Mouse (Mus musculus): ENCODE measurements around the gene Nif3l1. TPM values are rescaled to one million over a fixed set of nuclear protein-coding genes. Genes with fewer than 3 reads are reported as not detected.
A peak's percentile ranks its signal among the peaks of the same experiment; 100 is the strongest.

Nif3l1 gene
- polyA plus RNA-seq, 1 experiment from 2014 or later: 56.9 TPM

DNA sequence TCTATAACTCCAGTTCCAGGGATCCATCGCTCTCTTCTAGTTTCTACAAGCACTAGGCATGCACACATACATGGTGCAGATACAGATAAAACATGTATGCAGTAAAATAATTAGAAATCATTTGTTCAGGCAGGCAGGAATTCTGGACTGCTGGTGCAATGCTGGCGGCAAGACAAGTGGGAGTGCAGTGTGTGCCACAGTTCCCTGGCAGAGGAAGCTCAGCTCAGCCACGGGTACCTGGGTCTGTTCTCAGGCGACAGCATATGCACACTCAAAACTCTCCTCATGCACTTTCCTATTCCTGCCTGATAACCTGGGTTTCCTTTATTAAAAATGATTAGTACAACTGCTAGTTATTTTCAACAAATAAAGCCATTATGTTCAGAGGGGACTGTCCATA, 20.1 kb downstream of the Nif3l1 start:
- ATAC-seq: no peak
- H3K27ac ChIP-seq (ENCODE audit: low read length): no peak overlapping the region
- no peaks in the 10 kb centered on the region for H3K4me1 ChIP-seq (ENCODE audit: control insufficient read depth, insufficient read depth, low read length)
- no peaks in the 10 kb centered on the region for H3K9me3 ChIP-seq (replicated peaks; ENCODE audit: control insufficient read depth, low read length, poor library complexity, severe bottlenecking)
- peaks cover 32% of the 10 kb centered on the region for H3K36me3 ChIP-seq (ENCODE audit: control insufficient read depth, insufficient read depth, low read length)
- H3K4me3 ChIP-seq (ENCODE audit: low read depth, low read length): no peak overlapping the region
- H3K9ac ChIP-seq (ENCODE audit: low read depth, low read length): no peak overlapping the region
- no peaks in the 10 kb centered on the region for H3K27me3 ChIP-seq (ENCODE audit: control insufficient read depth, insufficient read depth, low read depth, low read length)
- no peak overlapping the region for H3K4me2 ChIP-seq (ENCODE audit: low read length)
- WGBS: 94% methylated on average over 4 of the region's 4 CpGs

DNA sequence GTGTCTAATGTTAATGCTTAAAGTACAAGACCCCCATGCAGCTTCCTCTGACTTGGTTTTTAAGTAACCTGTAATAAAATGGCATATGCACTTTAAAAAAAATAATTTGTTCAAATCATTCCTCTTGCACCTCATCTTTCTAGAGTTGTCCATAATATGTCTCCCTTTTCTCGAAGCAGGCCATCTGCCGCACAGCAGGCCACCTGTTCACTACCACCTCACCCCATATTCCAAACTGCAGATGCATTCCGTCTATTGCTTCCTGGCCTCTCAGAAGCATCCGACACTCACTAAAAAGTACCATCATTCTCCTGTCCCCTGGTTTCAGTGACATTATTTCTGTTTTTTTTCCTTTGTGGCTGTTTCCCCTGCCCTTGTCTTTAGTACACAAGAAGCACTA, 20.6 kb downstream of the Nif3l1 start:
- 93% methylated on average over 4 of the region's 4 CpGs for WGBS
- no peak overlapping the region for H3K27ac ChIP-seq (ENCODE audit: low read length)
- no peak overlapping the region for H3K4me3 ChIP-seq (ENCODE audit: low read depth, low read length)
- no peaks in the 10 kb centered on the region for H3K27me3 ChIP-seq (ENCODE audit: control insufficient read depth, insufficient read depth, low read depth, low read length)
- ATAC-seq: no peak
- no peaks in the 10 kb centered on the region for H3K4me1 ChIP-seq (ENCODE audit: control insufficient read depth, insufficient read depth, low read length)
- H3K4me2 ChIP-seq (ENCODE audit: low read length): no peak overlapping the region
- peaks cover 34% of the 10 kb centered on the region for H3K36me3 ChIP-seq (ENCODE audit: control insufficient read depth, insufficient read depth, low read length)
- H3K9me3 ChIP-seq (replicated peaks; ENCODE audit: control insufficient read depth, low read length, poor library complexity, severe bottlenecking): no peaks in the 10 kb centered on the region
- no peak overlapping the region for H3K9ac ChIP-seq (ENCODE audit: low read depth, low read length)

GRCm38 (mm10) chr1:58475662-58476061, 30.7 kb downstream of the Nif3l1 start:
- no peak overlapping the region for H3K4me3 ChIP-seq (ENCODE audit: low read depth, low read length)
- no peaks in the 10 kb centered on the region for H3K4me1 ChIP-seq (ENCODE audit: control insufficient read depth, insufficient read depth, low read length)
- peaks cover 50% of the 10 kb centered on the region for H3K36me3 ChIP-seq (ENCODE audit: control insufficient read depth, insufficient read depth, low read length)
- H3K9ac ChIP-seq (ENCODE audit: low read depth, low read length): no peak overlapping the region
- no peak overlapping the region for H3K27ac ChIP-seq (ENCODE audit: low read length)
- no peaks in the 10 kb centered on the region for H3K27me3 ChIP-seq (ENCODE audit: control insufficient read depth, insufficient read depth, low read depth, low read length)
- no peak for ATAC-seq
- no peak overlapping the region for H3K4me2 ChIP-seq (ENCODE audit: low read length)
- H3K9me3 ChIP-seq (replicated peaks; ENCODE audit: control insufficient read depth, low read length, poor library complexity, severe bottlenecking): no peaks in the 10 kb centered on the region
- 96% methylated on average over 8 of the region's 8 CpGs for WGBS

DNA sequence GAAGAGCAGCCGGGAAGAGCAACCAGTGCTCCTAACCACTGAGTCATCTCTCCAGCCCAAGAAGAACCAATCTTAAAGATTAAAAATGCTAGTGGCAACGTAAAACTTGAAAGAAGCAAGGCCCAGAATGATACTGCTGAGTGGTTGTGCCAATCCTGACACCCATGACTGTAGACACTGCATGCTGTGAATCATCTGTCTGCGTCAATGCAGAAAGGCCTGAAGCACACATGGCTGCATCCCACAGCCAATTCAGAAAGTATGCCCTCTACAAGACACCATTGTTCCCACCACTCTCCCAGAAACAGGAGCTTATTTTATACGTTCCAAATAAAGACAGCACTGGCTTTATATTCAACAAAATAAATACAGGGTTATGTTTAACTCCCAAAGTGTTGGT, 37.7 kb downstream of the Nif3l1 start:
- Histone ChIP-seq H3K4me3 (ENCODE audit: low read depth, low read length) (no peak overlapping the region), H3K36me3 (ENCODE audit: control insufficient read depth, insufficient read depth, low read length) (peaks cover 33% of the 10 kb centered on the region), H3K9ac (ENCODE audit: low read depth, low read length) (no peak overlapping the region), H3K27me3 (ENCODE audit: control insufficient read depth, insufficient read depth, low read depth, low read length) (no peaks in the 10 kb centered on the region), H3K27ac (ENCODE audit: low read length) (no peak overlapping the region), H3K4me1 (ENCODE audit: control insufficient read depth, insufficient read depth, low read length) (no peaks in the 10 kb centered on the region), H3K4me2 (ENCODE audit: low read length) (no peak overlapping the region), H3K9me3 (replicated peaks; ENCODE audit: control insufficient read depth, low read length, poor library complexity, severe bottlenecking) (no peaks in the 10 kb centered on the region)
- WGBS: 95% methylated on average over 4 of the region's 4 CpGs
- no peak for ATAC-seq

- H3K4me1 ChIP-seq (ENCODE audit: control insufficient read depth, insufficient read depth, low read length): no peaks in the 10 kb centered on the region
- no peaks in the 10 kb centered on the region for H3K27me3 ChIP-seq (ENCODE audit: control insufficient read depth, insufficient read depth, low read depth, low read length)
- H3K4me3 ChIP-seq (ENCODE audit: low read depth, low read length): no peak overlapping the region
- no peak overlapping the region for H3K4me2 ChIP-seq (ENCODE audit: low read length)
- H3K36me3 ChIP-seq (ENCODE audit: control insufficient read depth, insufficient read depth, low read length): peaks cover 39% of the 10 kb centered on the region
- ATAC-seq: no peak
- H3K27ac ChIP-seq (ENCODE audit: low read length): no peak overlapping the region
- H3K9me3 ChIP-seq (replicated peaks; ENCODE audit: control insufficient read depth, low read length, poor library complexity, severe bottlenecking): no peaks in the 10 kb centered on the region
- no peak overlapping the region for H3K9ac ChIP-seq (ENCODE audit: low read depth, low read length)
- WGBS: 90% methylated on average over 6 of the region's 6 CpGs
These were observed 50.7 kb downstream of the Nif3l1 start for GRCm38 (mm10) chr1:58495603-58496002.

GRCm38 (mm10) chr1:58497678-58498077, 52.7 kb downstream of the Nif3l1 start:
- peaks cover 21% of the 10 kb centered on the region for H3K36me3 ChIP-seq (ENCODE audit: control insufficient read depth, insufficient read depth, low read length)
- H3K4me1 ChIP-seq (ENCODE audit: control insufficient read depth, insufficient read depth, low read length): peaks cover 2% of the 10 kb centered on the region; the same call in 1 of the 2 replicates
- H3K27me3 ChIP-seq (ENCODE audit: control insufficient read depth, insufficient read depth, low read depth, low read length): no peaks in the 10 kb centered on the region
- H3K9ac ChIP-seq (ENCODE audit: low read depth, low read length): no peak overlapping the region
- H3K4me3 ChIP-seq (ENCODE audit: low read depth, low read length): no peak overlapping the region
- no peak overlapping the region for H3K27ac ChIP-seq (ENCODE audit: low read length)
- no peak for ATAC-seq
- H3K4me2 ChIP-seq (ENCODE audit: low read length): no peak overlapping the region
- 94% methylated on average over 4 of the region's 4 CpGs for WGBS
- no peaks in the 10 kb centered on the region for H3K9me3 ChIP-seq (replicated peaks; ENCODE audit: control insufficient read depth, low read length, poor library complexity, severe bottlenecking)

DNA sequence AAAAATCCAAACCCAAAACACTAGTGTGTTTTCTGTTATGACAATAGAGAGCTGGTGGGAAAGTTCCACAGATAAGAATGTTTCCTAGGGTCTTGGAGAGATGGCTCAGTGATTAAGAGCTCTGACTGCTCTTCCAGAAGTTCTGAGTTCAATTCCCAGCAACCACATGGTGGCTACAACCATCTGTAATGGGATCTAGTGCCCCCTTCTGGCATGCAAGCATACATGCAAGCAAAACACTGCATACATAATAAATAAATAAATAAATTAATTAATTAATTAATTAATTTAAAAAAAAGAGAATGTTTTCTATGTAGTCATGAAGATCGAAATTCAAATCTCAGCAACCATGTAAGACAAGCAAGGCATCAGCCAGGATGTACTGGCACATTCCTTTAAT, 53.8 kb downstream of the Nif3l1 start:
- H3K4me1 ChIP-seq (ENCODE audit: control insufficient read depth, insufficient read depth, low read length): peaks cover 12% of the 10 kb centered on the region
- 100% methylated on average over 1 of the region's 1 CpGs for WGBS
- peaks cover 18% of the 10 kb centered on the region for H3K36me3 ChIP-seq (ENCODE audit: control insufficient read depth, insufficient read depth, low read length)
- no peaks in the 10 kb centered on the region for H3K9me3 ChIP-seq (replicated peaks; ENCODE audit: control insufficient read depth, low read length, poor library complexity, severe bottlenecking)
- no peak overlapping the region for H3K9ac ChIP-seq (ENCODE audit: low read depth, low read length)
- no peak overlapping the region for H3K4me2 ChIP-seq (ENCODE audit: low read length)
- no peak overlapping the region for H3K4me3 ChIP-seq (ENCODE audit: low read depth, low read length)
- no peaks in the 10 kb centered on the region for H3K27me3 ChIP-seq (ENCODE audit: control insufficient read depth, insufficient read depth, low read depth, low read length)
- no peak overlapping the region for H3K27ac ChIP-seq (ENCODE audit: low read length)
- ATAC-seq: no peak

GRCm38 (mm10) chr1:58503134-58503533, 58.2 kb downstream of the Nif3l1 start:
- H3K27me3 ChIP-seq (ENCODE audit: control insufficient read depth, insufficient read depth, low read depth, low read length): no peaks in the 10 kb centered on the region
- H3K9me3 ChIP-seq (replicated peaks; ENCODE audit: control insufficient read depth, low read length, poor library complexity, severe bottlenecking): peaks cover 10% of the 10 kb centered on the region; the same call in 1 of the 2 replicates
- no peak overlapping the region for H3K9ac ChIP-seq (ENCODE audit: low read depth, low read length)
- no peak overlapping the region for H3K27ac ChIP-seq (ENCODE audit: low read length)
- H3K36me3 ChIP-seq (ENCODE audit: control insufficient read depth, insufficient read depth, low read length): peaks cover 6% of the 10 kb centered on the region; the same call in 1 of the 2 replicates
- no peak for ATAC-seq
- peaks cover 21% of the 10 kb centered on the region for H3K4me1 ChIP-seq (ENCODE audit: control insufficient read depth, insufficient read depth, low read length)
- H3K4me2 ChIP-seq (ENCODE audit: low read length): peak overlapping the region; percentile 97
- no peak overlapping the region for H3K4me3 ChIP-seq (ENCODE audit: low read depth, low read length)

DNA sequence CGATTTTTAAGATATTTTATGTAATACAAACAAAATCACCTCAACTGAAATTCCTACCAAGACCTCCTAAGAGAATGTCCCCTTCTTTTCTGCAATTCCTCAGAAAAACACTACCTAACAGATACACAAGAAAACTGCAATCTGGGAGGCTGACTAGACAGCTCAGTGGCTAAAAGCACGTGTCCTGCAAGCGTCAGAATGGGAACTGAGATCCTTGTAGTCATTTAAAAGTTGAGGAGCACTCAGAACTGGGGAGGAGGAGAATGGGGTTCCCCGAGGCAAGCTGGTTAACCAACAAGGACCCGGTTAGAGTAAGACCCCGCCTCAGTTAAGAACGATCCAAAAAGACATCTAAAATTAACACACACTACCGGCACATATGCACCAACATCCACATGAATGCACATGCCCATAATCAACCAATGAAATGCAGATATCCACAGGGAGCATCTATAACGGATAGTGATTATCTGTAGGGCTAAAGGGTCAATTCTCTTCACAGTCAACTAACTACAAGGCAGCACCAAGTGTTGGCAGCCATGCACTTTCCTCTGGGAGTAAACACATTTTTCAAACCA, 58.9 kb downstream of the Nif3l1 start:
- H3K27me3 ChIP-seq (ENCODE audit: control insufficient read depth, insufficient read depth, low read depth, low read length): no peaks in the 10 kb centered on the region
- no peak for ATAC-seq
- 20% methylated on average over 9 of the region's 9 CpGs for WGBS
- H3K4me2 ChIP-seq (ENCODE audit: low read length): peak overlapping the region; percentile 97
- H3K4me3 ChIP-seq (ENCODE audit: low read depth, low read length): peak overlapping the region; percentile 99
- peak overlapping the region; percentile 95 for H3K9ac ChIP-seq (ENCODE audit: low read depth, low read length)
- peaks cover 6% of the 10 kb centered on the region; the same call in 1 of the 2 replicates for H3K36me3 ChIP-seq (ENCODE audit: control insufficient read depth, insufficient read depth, low read length)
- peaks cover 10% of the 10 kb centered on the region; the same call in 1 of the 2 replicates for H3K9me3 ChIP-seq (replicated peaks; ENCODE audit: control insufficient read depth, low read length, poor library complexity, severe bottlenecking)
- peaks cover 21% of the 10 kb centered on the region for H3K4me1 ChIP-seq (ENCODE audit: control insufficient read depth, insufficient read depth, low read length)
- peak overlapping the region; percentile 81 for H3K27ac ChIP-seq (ENCODE audit: low read length)
